Mouse (Mus musculus): ENCODE measurements around the gene Smg8. TPM values are rescaled to one million over a fixed set of nuclear protein-coding genes. Genes with fewer than 3 reads are reported as not detected.

The Smg8 gene
- 14.4 TPM for polyA plus RNA-seq (2015; fragmentation: Illumina TruSeq; extraction: RNeasy Lipid Tissue Mini Kit (QIAGEN cat#74804); ENCODE audit: insufficient read depth, low replicate concordance)

DNA sequence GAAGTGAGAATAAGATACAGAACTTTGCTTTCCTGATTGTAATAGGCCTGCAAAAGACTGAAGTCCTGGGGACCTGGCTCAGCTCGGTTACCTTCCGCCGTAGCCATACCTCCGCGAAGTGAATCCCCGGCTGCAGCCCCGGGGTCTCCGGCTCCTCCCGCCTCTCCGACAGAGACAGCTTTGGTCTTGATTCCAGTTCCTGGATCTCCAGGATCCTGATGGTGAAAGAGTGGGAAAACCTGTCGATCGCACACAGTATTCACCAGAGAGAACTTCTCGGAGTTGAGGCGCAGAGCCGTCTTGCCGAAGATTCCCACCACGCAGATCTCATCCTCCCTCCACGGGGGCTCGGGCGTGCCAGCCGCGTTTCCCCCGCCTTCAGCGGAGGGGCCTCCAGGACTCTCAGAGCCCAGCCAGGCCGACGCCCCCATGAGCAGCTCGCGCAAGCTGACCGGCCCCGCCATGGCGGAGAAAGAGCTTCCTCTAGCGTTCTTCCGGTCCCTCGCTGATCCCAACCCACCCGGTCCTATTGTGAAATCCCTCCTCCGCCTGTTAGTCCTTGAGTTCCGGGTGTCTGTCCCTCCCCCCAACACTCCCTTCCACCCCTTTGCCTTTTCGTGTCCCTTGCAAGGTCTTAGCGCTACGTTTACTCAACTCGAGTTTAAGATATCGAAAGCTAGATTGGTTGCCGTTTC, at the start of gene Smg8:
Gene Smg8 (minus strand): TSS at position 485 of the 695 bp plus-strand sequence.

DNA sequence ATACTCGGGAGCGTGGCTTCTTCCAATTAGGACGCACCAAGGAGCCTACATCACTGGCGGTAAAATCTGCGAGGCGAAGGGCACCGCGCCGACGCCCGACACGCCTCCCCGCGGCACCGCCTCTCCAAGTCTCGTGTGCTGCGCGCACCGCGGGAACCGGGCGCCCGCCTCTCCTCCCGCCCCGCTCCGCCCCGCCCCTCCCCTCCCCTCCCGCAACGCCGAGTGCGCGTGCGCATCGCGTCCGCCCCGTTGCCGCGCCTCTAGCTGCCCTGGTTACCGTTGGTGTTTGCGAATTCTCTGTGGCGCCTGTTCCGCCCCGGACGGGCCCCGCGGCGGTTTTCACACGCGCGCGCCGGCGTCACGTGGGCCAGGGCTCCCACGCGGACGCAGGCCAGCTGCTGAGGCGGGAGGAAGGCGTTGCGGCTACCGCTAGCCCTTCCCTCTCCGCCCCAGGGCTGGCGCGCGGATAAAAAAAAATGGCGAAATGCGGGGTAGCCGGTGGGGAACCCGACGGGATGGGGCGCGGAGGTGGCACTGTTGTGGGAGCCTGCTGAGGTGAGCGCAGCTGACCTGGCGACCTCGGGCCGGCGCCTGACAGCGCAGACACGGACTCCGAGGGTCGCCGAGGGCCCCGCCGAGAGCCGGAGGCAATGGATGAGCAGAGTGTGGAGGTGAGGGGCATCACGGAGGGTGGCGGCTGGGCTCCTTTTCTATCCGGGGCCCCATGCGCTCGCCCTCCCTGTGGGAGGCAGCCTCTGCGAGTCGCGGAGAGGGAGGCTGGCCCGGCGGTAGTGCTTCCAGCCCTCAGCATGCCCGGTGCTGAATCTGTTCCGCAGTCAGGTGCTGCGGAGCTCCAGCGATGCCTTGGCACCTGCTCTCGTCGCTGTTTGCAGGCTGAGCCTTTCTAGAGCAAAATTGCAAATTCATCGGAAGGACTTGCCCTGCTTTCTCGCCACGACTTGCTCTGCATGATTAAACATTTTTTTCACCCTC, 40.5 kb upstream of the Smg8 start, which contains the start of gene Trim37:
Gene Trim37 (plus strand): TSS at position 254 of the 993 bp plus-strand sequence.

GRCm38 (mm10) chr11:87108755-87109518, 22.4 kb upstream of the Smg8 start, which contains the start of gene Ska2:
Ska2 (plus strand) TSS chr11:87109234.

DNA sequence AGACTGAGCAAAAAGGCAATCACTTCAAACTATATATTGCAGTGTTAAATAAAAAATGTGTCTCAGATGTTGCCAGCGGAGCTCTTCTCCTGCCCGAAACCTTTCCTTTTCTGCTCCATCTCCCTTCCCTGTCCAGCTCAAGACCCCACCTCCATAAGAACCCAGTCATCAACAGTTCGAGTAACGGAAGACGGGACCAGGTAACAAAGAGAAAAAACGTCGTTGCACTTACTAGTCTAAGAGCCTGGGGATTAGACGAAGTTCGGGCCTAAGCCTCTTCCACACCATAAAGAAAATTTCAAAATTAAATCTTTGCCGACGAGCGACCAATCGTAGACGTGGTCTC, 21.8 kb upstream of the Smg8 start, which contains the start of gene Prr11:
Gene Prr11 (minus strand): TSS at position 300 of the 346 bp plus-strand sequence.

DNA sequence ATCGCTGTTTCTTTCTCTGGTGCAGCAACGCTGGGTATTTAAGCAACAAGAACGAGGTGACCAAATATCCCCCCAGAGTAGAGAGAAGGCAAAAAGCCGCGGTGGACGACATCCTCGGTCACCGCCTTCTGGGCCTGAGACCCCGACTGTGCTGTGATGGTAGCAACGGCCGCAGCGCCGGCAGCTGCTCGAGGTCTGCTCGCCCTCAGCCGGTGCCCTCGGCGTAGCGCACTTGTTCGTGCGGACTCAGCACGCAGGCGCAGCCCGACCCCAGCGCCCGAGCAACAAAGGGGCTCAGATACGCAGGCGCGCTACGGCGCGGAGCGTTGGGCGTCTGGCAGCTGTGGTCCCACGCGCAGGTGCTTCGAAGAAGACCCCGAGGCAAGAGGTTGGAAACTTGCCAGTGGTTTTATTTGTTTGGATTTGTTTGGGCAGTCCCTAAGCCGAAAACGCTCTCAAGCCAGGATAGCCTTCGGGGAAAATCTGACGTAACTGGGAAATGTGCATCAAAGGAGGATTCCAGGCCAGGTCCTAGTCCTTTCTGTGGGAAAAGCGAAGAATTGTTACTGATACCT, 12.6 kb downstream of the Smg8 start, which contains the start of gene Gdpd1:
Gene Gdpd1 (minus strand): TSS at position 197 of the 575 bp plus-strand sequence.

Other genes starting within 250 kb of the Smg8 start
- gene Ypel2, start 93.1 kb downstream of the Smg8 start, polyA plus RNA-seq (2015; fragmentation: Illumina TruSeq; extraction: RNeasy Lipid Tissue Mini Kit (QIAGEN cat#74804); ENCODE audit: insufficient read depth, low replicate concordance): 7.8 TPM
- gene Gdpd1, start 12.7 kb downstream of the Smg8 start, polyA plus RNA-seq (2015; fragmentation: Illumina TruSeq; extraction: RNeasy Lipid Tissue Mini Kit (QIAGEN cat#74804); ENCODE audit: insufficient read depth, low replicate concordance): 6.0 TPM
- 6.0 TPM for gene Prr11, start 21.9 kb upstream of the Smg8 start, polyA plus RNA-seq (2015; fragmentation: Illumina TruSeq; extraction: RNeasy Lipid Tissue Mini Kit (QIAGEN cat#74804); ENCODE audit: insufficient read depth, low replicate concordance)
- 26.5 TPM for gene Ska2, start 22.5 kb upstream of the Smg8 start, polyA plus RNA-seq (2015; fragmentation: Illumina TruSeq; extraction: RNeasy Lipid Tissue Mini Kit (QIAGEN cat#74804); ENCODE audit: insufficient read depth, low replicate concordance)
- 13.9 TPM for gene Trim37, start 40.3 kb upstream of the Smg8 start, polyA plus RNA-seq (2015; fragmentation: Illumina TruSeq; extraction: RNeasy Lipid Tissue Mini Kit (QIAGEN cat#74804); ENCODE audit: insufficient read depth, low replicate concordance)

Data from spleen, adult 10 weeks (tissue).